Mouse (Mus musculus) liver, adult 2 months (tissue): ENCODE data around the gene Gp1bb. TPM values are rescaled to one million over a fixed set of nuclear protein-coding genes. Genes with fewer than 3 reads are reported as not detected.

ENCODE experiments used
- DNase-seq: peaks from one replicate; pipeline ENCODE4 v3.0.0-alpha.2; 2011; ENCODE audit warnings: low read depth, low spot score; ENCODE audit errors: extremely low read depth
- H3K27ac ChIP-seq: fragments of 200-500 bp; replicated peaks from 2 replicates; pipeline ENCODE4 v1.5.1; 2012; ENCODE audit warnings: low read depth, mild to moderate bottlenecking, control low read depth, inconsistent platforms, low read length; ENCODE audit not compliant: insufficient read depth
- H3K27me3 ChIP-seq: fragments of 200-500 bp; 2 replicates; pipeline ENCODE4 v1.6.1; 2012; ENCODE audit warnings: mild to moderate bottlenecking, moderate library complexity, low read length, inconsistent platforms; ENCODE audit not compliant: control insufficient read depth, insufficient read depth
- H3K36me3 ChIP-seq: fragments of 200-500 bp; 2 replicates; pipeline ENCODE4 v1.6.1; 2012; ENCODE audit warnings: low read length, inconsistent platforms; ENCODE audit not compliant: control insufficient read depth, insufficient read depth
- H3K4me1 ChIP-seq: fragments of 200-500 bp; 2 replicates; pipeline ENCODE4 v1.6.1; 2011; ENCODE audit warnings: low read length; ENCODE audit not compliant: control insufficient read depth, insufficient read depth
- H3K4me3 ChIP-seq: fragments of 200-500 bp; 2 replicates; pipeline ENCODE4 v1.5.1; 2011; ENCODE audit warnings: low read depth, mild to moderate bottlenecking, control low read depth, low read length, moderate library complexity; ENCODE audit not compliant: insufficient read depth
- H3K79me2 ChIP-seq: fragments of 200-500 bp; 2 replicates; pipeline ENCODE4 v1.6.1; 2012; ENCODE audit warnings: inconsistent platforms, mild to moderate bottlenecking, low read length, moderate library complexity; ENCODE audit not compliant: control insufficient read depth, insufficient read depth
- H3K9ac ChIP-seq: fragments of 200-500 bp; 2 replicates; pipeline ENCODE4 v1.6.1; 2012; ENCODE audit warnings: low read depth, mild to moderate bottlenecking, control low read depth, inconsistent platforms, low read length
- CTCF ChIP-seq: fragments of 200-500 bp; IDR thresholded peaks from 2 replicates; pipeline ENCODE4 v1.5.1; 2011; ENCODE audit warnings: low read depth, low read length, control low read depth
- POLR2A ChIP-seq: fragments of 200-500 bp; IDR thresholded peaks from 2 replicates; pipeline ENCODE4 v1.6.1; 2011; ENCODE audit warnings: low read length, control low read depth; ENCODE audit not compliant: insufficient read depth; ENCODE audit errors: extremely low read depth
- WGBS: fragments of 180-500 bp; shearing (Covaris S2); methylation state at CpG from one replicate; pipeline ENCODE4 v1.1.7; 2018; 5-methylcytosine and 5-hydroxymethylcytosine counted together
- polyA plus RNA-seq: library from polyadenylated mRNA; depleted of rRNA; stranded (reverse); fragments of >200 nt; gene quantifications from 2 replicates; pipeline ENCODE4 v1.2.3, GENCODE M21; 2012
- total RNA-seq: library from RNA; depleted of rRNA; stranded (reverse); fragments of >200 nt; gene quantifications from 2 replicates; pipeline ENCODE4 v1.2.3, GENCODE M21; 2014

Gene Gp1bb
- total and polyA plus RNA-seq, 2 experiments: not detected

GRCm38 (mm10) chr16:18586906-18587546, 35.2 kb downstream of the Gp1bb start:
- no peak for TF ChIP-seq CTCF
- TF ChIP-seq POLR2A: no peak
- no peaks in the 10 kb centered on the region for H3K79me2 ChIP-seq
- DNase-seq: no peak
- H3K4me3 ChIP-seq: no peak overlapping the region
- WGBS: 3% methylated on average over 47 of the region's 62 CpGs
- peaks cover 46% of the 10 kb centered on the region for H3K27me3 ChIP-seq
- 0 out of 2 replicates have a peak, but pooled peaks cover 2% of the 10 kb centered on the region for H3K4me1 ChIP-seq
- H3K36me3 ChIP-seq: no peaks in the 10 kb centered on the region
- no peak overlapping the region for H3K27ac ChIP-seq
- no peak overlapping the region for H3K9ac ChIP-seq

- no peak overlapping the region for H3K4me3 ChIP-seq
- H3K27me3 ChIP-seq: peaks cover 46% of the 10 kb centered on the region
- TF ChIP-seq CTCF (no peak), POLR2A (no peak)
- no peaks in the 10 kb centered on the region for H3K79me2 ChIP-seq
- WGBS: 6% methylated on average over 83 of the region's 83 CpGs
- no peak overlapping the region for H3K27ac ChIP-seq
- no peaks in the 10 kb centered on the region for H3K36me3 ChIP-seq
- H3K4me1 ChIP-seq: 0 out of 2 replicates have a peak, but pooled peaks cover 2% of the 10 kb centered on the region
- DNase-seq: no peak
- H3K9ac ChIP-seq: no peak overlapping the region
Observed at GRCm38 (mm10) chr16:18586076-18586905, 35.9 kb downstream of the Gp1bb start.

- H3K27me3 ChIP-seq: peaks cover 46% of the 10 kb centered on the region
- no peaks in the 10 kb centered on the region for H3K79me2 ChIP-seq
- no peak overlapping the region for H3K9ac ChIP-seq
- TF ChIP-seq CTCF (no peak), POLR2A (no peak)
- no peak overlapping the region for H3K4me3 ChIP-seq
- H3K27ac ChIP-seq: no peak overlapping the region
- DNase-seq: no peak
- 29% methylated on average over 10 of the region's 10 CpGs for WGBS
- no peaks in the 10 kb centered on the region for H3K36me3 ChIP-seq
- 0 out of 2 replicates have a peak, but pooled peaks cover 2% of the 10 kb centered on the region for H3K4me1 ChIP-seq
Observed at GRCm38 (mm10) chr16:18585676-18586075, 36.5 kb downstream of the Gp1bb start.

- Histone ChIP-seq H3K36me3 (no peaks in the 10 kb centered on the region), H3K79me2 (no peaks in the 10 kb centered on the region), H3K4me3 (no peak overlapping the region), H3K9ac (no peak overlapping the region), H3K27me3 (peaks cover 46% of the 10 kb centered on the region), H3K27ac (no peak overlapping the region), H3K4me1 (0 out of 2 replicates have a peak, but pooled peaks cover 1% of the 10 kb centered on the region)
- TF ChIP-seq CTCF (no peak), POLR2A (no peak)
- no peak for DNase-seq
- WGBS: 54% methylated on average over 10 of the region's 10 CpGs
Observed at GRCm38 (mm10) chr16:18584901-18585510, 37.2 kb downstream of the Gp1bb start.

- H3K79me2 ChIP-seq: no peaks in the 10 kb centered on the region
- TF ChIP-seq CTCF (no peak), POLR2A (no peak)
- H3K9ac ChIP-seq: no peak overlapping the region
- H3K27me3 ChIP-seq: peaks cover 46% of the 10 kb centered on the region
- 70% methylated on average over 10 of the region's 10 CpGs for WGBS
- H3K27ac ChIP-seq: no peak overlapping the region
- no peaks in the 10 kb centered on the region for H3K4me1 ChIP-seq
- no peak overlapping the region for H3K4me3 ChIP-seq
- DNase-seq: no peak
- no peaks in the 10 kb centered on the region for H3K36me3 ChIP-seq
Observed at GRCm38 (mm10) chr16:18583673-18584357, 38.4 kb downstream of the Gp1bb start.
